Mouse (Mus musculus): ENCODE data around the gene Rsrc1.

Rsrc1 gene

DNA sequence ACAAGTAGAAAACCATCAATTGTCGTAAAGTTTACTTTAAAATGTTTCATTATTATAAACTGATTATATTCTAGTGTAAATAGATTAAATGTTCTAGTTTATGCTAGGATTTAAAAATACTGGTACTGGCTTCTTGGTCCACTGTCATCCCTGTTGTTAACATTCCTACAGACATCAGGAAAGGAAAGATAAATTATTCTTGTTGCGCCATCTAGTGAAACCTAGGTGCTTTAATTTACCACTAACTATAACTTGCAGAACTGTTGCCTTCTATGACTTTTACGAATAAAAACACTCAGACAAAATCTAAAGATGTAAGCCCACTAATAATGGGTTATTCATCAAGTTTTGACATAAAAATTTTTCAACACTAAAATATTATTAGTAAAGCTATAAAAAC is 286.3 kb downstream of the Rsrc1 start:
- DNase-seq (ENCODE audit: low read depth in 2 of 2, low spot score in 2 of 2), result no peak

DNA sequence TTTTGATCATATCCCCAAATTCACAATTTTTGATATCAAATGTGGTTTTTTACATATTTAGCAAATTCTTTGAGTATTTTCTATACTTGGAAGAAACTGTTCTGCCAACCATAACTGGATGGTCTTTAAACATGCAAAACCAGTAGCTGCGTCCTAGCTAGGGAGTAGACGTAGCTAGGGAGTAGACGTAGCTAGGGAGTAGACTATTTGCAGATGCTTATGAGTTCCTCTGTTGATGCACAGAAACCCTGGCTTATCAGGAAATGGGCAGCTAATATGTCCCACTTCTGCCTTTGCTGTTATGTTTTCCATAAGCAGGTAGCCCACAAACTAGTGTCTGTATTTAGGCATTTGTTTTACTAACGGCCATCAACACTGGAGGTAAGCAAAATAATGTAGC is 298.6 kb downstream of the Rsrc1 start:
- no peak for DNase-seq (ENCODE audit: low read depth in 2 of 2, low spot score in 2 of 2)

DNA sequence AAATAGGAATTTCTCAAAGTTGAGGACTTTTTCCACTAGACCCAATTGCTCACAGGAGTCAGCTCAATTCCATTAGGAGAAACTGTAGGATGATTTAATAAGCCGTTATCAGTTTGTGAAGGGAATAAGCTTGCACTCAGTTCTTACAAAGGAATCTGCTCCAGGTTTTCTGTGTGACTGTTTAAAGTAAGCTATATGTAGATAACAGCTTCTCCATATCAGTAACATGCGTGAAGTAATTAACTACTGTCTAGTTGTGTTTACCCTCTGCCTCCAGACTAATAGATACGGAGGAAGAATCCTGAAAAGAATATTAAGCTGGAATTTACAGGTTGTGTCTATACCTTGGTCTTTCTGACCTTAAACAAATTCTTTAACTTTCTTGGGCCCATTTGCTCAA is 299.1 kb downstream of the Rsrc1 start:
- no peak for DNase-seq (ENCODE audit: low read depth in 2 of 2, low spot score in 2 of 2)

DNA sequence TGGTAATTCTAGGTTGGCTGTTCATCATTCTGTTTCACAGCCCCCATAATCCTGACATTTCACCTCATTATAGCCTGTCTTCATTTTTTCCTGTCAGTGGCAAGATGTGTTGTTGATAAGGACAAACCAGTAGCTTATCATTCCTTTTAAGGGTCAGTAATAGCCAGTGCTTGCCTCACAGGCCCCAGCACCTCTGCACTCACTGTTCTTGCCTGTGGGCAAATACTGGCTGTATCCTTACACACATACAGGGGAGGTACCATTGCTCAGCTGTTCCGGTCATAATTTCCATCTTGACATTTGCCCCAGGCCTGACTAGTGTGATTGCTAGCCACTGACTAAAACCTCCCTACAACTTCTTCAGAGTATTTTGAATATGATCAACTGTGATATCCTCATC is 302.8 kb downstream of the Rsrc1 start:
- DNase-seq (ENCODE audit: low read depth in 2 of 2, low spot score in 2 of 2), result no peak

DNA sequence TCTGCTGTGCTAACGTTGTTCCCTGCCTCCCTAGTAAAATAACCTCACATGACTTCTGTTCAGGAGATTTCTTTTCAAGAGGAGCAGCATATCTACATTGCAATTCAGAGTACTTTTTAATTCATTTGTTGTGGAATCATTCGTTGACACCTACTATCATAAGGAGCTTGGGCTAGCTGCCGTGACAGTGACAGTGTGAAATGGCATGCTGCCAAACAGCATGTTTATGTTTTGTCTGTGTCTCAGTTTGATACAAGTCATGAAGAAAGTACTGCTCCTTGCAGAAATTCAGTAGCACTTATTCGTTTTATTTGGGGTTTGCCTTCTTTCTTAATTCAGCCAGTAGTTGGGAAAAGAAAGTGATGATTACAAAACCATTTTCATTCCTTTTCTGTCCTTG is 303.7 kb downstream of the Rsrc1 start:
- DNase-seq (ENCODE audit: low read depth in 2 of 2, low spot score in 2 of 2), result no peak

DNA sequence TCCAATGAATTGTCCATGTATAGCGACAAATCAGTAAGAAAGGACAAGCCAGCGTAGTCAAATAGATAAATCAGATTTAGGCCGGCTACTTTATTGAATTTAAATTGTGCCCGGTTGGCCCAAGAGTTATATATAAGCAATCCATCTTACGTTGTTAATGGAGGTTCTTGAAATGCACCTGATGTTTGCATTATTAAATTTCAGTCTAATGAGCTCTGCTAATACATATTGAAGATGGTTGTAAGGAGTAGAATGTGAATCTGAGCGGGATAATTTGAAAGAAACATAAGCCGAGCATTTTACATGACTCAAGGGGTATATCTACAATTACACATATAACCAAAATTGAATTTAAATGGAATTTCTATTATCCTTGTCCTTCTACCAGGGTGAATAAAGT is 307.5 kb downstream of the Rsrc1 start:
- DNase-seq (ENCODE audit: low read depth in 2 of 2, low spot score in 2 of 2), result no peak

DNA sequence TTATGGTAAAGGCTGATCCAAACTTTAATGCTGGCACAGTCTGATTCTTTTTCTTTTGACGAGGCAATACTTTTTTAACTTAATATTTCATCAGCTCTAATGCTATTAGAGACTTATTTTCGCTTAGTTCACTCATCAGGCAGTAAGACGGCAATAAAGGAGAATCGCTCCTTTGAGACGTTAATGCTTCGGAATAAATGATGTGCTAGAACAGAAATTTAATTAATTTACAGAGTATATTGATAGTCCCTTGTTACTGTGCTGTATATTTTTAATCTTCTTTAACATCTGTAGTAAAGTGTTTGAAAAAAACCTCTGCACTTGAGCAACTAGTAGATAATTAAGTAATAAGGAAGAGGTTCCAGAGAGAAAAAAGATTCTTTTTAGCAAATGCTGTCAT is 308.3 kb downstream of the Rsrc1 start:
- DNase-seq (ENCODE audit: low read depth in 2 of 2, low spot score in 2 of 2), result no peak

DNA sequence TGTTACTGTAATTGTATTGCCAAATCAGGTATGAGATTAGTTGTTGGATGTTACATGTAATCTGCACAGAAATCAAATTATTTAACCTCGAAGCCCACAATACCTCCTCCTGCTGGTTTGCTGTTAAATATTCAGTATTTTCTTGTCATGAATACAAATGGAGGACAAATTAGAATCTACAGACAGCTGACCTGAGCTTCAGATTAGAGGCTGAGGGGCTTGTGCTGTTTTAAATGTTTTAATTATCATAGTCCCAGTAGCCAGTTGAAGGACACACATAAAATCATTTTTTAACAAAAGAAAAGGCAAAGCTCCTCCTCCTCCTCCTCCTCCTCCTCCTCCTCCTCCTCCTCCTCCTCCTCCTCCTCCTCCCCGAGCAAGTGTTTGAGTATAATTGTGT is 327.5 kb downstream of the Rsrc1 start:
- no peak for DNase-seq (ENCODE audit: low read depth in 2 of 2, low spot score in 2 of 2)

DNA sequence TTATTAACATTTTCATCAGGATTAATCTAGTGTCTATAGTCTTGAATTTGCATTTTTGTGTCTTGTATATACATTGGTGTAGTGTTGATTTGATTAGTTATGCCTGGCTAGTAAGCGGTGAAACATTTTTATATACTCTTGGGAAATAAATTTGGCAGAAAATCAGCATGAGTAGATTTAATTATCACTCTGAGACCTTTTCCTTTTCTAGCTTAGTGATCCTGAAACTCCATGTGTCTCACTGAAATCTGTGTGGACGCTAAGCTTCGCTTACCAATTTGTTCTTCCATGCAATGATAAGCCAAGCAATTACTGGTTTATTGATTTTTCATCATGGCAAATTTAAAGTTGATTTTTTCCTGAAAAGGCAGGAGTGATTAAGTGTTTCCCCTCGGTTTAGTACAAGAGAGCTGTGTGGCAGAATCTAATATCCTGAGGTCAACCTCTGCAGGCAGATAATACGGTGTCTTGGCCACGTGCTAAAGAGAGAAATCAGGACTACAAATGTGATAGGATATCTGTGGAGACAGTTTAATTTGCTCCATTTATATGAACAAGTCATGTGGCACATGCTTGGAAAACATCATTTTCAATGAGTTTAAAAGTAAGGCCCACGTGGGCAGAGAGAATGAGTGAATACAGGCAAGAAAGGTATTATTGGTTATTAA is 328.6 kb downstream of the Rsrc1 start:
- no peak for DNase-seq (ENCODE audit: low read depth in 2 of 2, low spot score in 2 of 2)

DNA sequence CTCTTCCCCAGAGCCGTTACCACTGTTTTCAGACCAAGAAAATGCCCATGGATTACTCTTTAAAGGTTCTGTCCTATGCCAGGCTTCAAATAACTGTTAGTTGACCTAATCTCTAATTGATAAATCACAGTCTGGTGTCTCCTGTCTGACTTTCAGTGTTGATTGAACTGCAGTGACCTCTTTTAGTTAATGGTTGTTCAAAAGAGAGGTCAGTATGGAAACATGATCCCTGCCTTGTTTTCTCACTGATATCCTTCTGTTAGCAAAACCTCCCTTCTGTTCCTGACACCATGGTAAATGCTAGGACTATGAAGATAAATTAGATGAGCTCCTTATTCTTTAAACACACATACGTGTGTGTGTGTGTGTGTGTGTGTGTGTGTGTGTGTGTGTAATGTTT is 330.2 kb downstream of the Rsrc1 start:
- DNase-seq (ENCODE audit: low read depth in 2 of 2, low spot score in 2 of 2), result no peak

DNA sequence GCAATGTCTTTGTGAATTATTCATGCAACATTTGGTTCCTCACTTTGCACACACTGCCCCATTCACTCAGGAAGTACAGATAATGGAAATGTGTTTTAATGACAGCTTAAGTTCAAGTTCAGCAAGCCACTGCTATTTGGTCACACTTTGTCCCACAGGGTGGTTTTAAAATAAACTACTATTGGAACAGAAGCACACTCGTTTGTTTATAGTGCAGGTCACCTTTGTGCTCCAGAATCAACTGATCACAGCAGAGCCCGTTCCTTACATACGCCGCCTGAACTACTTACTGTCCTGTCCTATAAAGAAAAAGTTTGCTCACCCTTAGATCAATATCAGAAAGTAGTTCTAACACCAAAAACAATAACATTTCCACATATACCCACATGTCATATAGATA is 341.2 kb downstream of the Rsrc1 start:
- DNase-seq (ENCODE audit: low read depth in 2 of 2, low spot score in 2 of 2), result no peak

DNA sequence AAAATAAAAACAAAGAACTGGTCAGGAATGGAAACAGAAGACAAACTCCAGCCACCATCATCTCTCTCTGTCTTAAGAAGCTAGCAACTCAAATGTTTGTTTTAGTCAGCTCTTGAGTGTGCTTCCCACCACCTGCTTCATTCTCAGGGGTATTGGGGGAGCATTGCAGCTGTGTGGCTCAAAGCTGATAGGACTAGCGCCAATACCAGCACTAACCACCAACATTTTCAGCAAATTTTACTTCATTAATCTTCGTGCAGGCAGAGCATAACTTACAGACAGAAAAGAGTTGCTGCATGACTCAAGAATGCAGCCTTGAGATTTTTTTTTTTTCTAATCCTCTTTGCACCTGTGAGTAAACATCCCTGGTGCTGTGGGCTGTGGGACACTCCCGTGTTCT is 358.4 kb downstream of the Rsrc1 start:
- DNase-seq (ENCODE audit: low read depth in 2 of 2, low spot score in 2 of 2), result no peak

DNA sequence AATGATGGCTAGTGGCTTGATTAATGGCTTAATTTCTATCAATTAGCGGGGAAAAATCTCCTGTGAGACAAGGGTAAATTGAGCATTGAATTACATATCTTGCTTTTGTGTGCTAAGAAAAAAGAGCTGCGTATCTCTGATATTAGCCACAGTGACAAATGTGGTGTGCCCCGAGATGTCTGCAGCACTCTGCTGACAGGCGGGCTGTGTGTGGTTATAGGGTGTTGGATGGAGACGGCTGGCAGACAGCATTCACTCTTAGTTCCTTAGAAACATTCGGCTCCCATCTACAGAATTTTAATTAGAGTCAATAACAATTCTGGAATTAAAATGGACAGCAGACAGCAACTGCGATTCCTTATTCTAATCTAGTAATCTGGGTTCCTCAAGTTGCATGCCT is 359.7 kb downstream of the Rsrc1 start:
- DNase-seq (ENCODE audit: low read depth in 2 of 2, low spot score in 2 of 2), result no peak

DNA sequence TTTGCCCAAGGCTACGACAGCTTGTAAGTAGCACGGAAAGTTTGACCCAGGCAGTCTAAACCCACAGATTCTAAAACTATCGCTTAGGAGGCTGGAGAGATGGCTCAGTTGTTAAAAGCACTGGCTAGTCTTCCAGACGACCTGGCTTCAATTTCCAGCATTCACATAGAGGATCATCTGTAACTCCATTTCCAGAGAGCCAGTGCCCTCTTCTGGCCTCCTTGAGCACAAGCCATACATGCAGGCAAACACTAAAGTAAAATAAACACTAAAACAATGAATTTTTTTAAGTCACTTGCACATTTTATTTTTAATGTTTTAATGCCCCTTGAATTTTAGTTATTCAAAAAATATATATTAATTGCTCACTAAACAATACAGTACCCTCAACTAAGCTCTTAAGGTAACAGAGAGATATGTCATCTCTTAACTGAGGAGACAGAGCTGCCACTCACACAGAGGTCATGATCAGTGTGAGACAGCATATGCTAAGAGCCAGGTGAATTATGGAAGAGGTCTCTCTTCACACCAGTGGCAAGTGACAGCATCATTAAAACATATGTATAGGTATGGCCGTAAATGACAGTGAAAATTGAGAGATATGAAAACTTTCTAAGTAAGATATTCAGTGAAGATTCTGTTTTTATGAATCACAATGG is 361.9 kb downstream of the Rsrc1 start:
- no peak for DNase-seq (ENCODE audit: low read depth in 2 of 2, low spot score in 2 of 2)

DNA sequence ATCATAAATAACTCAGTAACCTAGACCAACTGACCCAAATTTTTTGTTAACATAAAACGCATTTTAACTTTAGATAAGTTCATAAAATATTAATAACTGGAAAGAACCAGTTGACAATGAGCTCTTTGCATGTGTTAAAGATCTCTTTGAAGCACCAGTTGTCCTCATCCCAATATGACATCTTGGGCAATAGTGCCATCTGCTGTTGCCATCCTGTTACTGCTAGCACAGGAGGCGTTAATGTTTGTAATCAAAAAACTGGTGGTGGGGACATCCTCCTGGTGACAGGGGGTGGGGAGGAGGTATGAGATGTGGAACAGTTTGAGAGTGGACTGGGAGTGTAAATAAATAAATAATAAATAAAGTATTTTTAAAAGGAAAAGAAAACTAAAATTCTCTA is 363.4 kb downstream of the Rsrc1 start:
- DNase-seq (ENCODE audit: low read depth in 2 of 2, low spot score in 2 of 2), result peak in 1 of 2 experiments; percentile 11

DNA sequence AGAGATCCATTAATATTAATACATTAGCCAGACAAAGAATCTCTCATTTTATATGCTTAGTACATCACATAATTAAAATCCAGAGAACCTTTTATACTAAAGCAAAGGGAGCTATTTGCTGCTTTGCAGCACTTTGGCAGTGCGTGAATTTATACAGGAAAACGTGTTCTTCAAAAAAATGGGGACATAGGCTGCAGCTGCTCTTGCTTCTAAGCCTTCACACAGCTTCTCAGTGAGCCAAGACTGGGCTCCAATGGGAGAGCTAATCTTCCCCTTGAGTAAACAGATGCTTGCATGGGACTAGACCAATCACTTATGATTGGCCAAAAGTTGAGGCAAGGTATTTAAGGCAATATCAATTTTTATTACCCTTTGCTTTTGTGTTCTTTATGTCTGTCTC is 365.5 kb downstream of the Rsrc1 start:
- no peak for DNase-seq (ENCODE audit: low read depth in 2 of 2, low spot score in 2 of 2)

DNA sequence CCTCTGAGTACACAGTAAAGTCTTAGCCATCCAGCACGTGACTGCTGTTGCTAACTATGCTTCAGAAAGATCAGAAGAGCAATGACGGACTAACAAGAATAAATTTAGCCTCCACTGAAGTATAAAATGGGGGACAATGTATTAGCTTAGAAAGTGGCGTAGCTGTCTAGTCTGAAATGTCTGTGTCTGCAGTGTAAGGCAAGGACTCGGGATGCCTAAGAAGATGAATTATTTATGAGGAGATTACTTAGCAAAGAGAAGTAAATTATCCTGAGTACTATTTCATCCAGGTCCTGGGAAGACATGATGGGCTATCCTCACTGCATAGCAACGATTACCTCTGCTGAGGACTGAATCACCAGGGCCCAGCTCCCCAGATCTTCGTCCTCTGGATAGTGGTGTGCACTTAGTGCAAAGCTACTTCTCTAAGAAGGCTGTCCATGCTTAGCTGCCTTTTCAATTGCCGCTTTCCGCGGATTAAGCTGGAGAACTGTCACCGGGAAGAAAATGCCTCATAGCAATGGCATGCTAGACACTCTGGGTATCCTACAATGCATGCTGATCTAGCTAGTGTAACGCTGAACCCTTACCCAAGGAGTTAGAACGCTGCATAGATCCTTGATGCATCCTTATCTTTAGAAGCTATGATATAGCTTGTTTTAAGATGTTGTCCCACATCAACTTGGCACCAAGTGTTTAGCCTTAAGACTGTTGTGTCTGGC is 370.4 kb downstream of the Rsrc1 start:
- no peak for DNase-seq (ENCODE audit: low read depth in 2 of 2, low spot score in 2 of 2)

DNA sequence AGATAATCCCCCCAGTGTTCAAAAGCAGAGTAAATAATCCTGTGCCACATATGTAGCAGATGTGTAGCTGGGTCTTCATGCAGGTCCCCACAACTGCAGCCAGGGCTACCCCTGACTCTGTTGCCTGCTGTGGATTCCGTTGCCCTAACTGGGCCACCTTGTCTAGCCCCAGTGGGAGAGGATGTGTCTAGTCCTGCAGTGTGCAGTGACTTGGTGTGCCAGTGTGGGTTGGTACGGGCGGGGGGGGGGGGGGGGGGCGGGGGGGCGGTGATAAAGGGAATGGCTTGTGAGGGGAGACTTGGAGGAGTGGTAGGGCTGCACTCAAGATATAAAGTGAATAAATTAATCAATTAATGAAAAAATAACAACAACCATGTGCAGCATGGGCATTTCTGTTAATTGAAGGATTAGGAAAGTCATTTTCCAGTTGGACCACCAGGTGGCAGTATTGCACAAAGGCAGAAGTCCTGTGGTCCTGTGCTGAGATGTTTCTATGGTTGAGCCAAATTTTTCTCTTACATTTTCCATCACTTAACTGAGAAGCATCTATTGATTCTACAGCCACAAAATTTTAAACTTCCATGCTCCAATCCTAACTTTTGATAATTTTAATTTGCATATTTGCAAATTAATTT is 371.1 kb downstream of the Rsrc1 start:
- peak in 1 of 2 experiments; percentile 20 for DNase-seq (ENCODE audit: low read depth in 2 of 2, low spot score in 2 of 2)

DNA sequence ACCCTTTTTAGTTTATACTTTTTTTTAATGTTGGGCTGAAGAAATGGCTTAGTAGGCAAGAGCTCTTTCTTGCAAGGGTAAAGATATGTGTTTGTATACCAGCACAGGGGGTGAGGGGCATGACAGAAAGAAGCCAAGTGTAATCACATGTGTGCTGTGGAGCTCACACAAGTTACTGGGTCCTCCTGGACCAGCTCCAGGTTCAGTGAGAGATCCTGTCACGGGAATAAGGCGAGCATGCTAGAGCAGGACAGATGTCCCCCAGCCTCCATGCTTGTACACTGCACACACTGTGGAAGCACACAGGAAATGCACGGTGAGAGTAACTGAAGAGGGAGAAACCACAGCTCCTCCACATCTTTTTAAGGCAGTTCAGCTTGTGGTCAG is 371.6 kb downstream of the Rsrc1 start:
- no peak for DNase-seq (ENCODE audit: low read depth in 2 of 2, low spot score in 2 of 2)

DNA sequence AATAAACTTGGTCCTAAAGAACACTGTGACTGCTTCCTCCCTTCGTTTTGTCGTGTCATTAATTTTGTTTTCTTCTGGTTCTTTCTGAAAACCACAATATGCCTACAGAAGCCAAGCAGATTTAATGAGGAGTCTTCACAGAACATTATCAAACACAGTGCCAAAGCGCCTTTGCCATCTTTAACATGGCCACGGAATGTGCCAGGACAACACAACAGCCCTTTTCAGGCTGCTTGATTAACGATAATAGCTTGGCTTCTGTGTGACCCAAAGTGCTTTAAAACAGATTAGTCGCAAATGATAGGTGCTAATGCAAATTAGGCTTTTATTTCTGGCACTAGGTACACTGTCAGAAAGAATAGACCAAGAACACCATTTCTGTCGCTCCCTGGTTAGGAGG is 377.2 kb downstream of the Rsrc1 start:
- DNase-seq (ENCODE audit: low read depth in 2 of 2, low spot score in 2 of 2), result no peak

DNA sequence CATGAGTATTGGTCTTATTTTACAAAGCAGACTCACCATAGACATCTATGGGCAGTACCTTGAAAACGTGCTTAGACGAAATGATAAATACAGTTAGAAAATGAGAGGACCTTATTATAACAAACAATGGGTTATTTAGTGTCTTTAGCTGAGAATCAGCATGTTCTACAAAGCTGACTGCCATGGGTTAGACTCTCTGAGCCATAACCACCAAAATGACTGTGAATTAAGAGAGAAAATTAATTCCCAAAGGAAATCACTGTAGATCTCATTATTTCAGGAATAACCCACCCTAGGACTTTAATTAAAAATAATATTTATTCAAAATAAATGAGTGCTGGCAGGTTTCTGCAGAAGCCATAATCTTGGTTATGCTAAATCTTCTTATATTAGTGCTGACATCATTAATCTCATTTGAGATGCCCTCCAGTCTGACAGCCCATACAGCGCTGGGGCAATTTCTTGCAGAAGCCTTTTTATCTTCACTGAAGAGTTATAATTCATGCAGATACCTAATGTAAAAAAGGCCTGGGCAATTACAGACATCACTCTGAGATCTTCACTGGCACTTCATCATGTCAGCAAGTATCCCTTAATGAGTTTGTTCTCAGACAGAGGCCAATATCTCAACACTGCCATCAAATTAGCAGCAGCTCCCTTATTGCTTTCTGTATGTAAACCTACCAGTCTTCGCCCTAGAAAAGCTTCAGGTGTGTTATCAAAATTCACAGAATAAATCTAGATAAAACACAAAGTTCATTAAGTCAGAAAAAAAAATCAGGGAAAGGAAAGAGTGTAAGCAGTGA is 385.1 kb downstream of the Rsrc1 start:
- no peak for DNase-seq (ENCODE audit: low read depth in 2 of 2, low spot score in 2 of 2)

Measured in CD8-positive naive resting alpha-beta T cell, adult 2 months (primary cell).